Mouse (Mus musculus) C2C12 (cell line): ENCODE measurements around the gene Grhpr.

Experiments
- CTCF ChIP-seq: IDR thresholded peaks from one replicate; pipeline ENCODE4 v1.5.1; 2011; ENCODE audit not compliant: control insufficient read depth, insufficient read depth, insufficient read length
- MAX ChIP-seq: IDR thresholded peaks from one replicate; pipeline ENCODE4 v1.6.1; 2011; ENCODE audit warnings: mild to moderate bottlenecking, control low read depth
- MYOD1 ChIP-seq: IDR thresholded peaks from one replicate; pipeline ENCODE4 v1.6.1; 2011; ENCODE audit warnings: low read depth; ENCODE audit not compliant: control insufficient read depth, insufficient read length

DNA sequence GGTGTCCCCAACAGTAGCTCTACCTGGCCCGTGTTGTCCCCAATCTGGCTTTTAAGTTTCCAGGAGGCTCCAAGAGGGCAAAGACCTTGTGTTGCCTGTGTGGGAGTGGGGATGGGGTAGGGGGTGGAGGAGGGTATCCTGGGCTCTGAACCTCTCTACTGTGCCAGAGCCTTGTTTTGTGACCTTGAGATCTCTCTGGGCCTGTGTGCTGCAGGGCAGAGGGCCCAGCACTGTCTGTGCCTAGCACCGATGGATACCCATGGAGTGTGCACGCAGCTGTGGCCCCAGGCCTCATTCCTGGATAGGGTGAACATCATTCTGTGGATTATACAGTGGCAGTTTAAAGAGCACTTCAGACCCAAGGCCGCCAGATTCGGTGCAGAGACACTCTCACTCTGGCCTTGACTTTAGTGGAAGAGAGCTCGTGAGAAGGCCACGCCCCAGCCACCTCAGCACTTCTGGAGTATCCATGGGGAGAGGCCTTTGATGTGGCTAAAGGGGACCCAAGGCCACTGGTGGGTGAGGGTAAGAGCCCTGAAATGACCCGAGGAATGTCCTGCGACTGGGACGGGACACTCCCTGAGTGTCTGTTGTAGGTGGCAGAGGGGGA, 2.0 kb downstream of the Grhpr start:
- TF ChIP-seq MAX (no peak), CTCF (no peak), MYOD1 (no peak)
